Mouse (Mus musculus): ENCODE data around the gene Ccdc78. TPM values are rescaled to one million over a fixed set of nuclear protein-coding genes. Genes with fewer than 3 reads are reported as not detected.
"Not testable (repeated sequence)": the region's sequence is repeated elsewhere in the genome, so short reads cannot be mapped to it uniquely, and the experiment has no call there.

Ccdc78 gene
- total RNA-seq, 4 experiments from 2014 or later, result 0.37 to 0.84 (median 0.37) TPM; not detected in 1

DNA sequence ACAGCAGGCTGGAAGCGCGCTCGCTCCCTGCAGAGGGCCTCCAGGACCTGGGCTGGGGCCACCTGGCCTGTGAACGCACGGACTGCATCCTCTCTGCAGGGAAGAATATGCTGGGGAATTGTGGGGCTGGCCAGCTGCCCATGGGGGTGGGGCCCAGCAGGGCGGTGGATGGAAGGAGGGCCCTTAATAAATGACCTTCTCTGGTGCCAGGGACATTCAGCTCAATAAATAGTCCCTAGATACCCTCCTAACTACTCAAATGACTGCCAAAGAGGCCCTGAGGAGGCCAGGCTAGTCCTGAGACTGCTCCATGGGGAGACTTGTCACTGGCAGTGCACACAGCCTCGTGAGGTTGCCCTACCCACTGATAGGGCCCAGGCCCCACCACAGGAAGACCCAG, 3.3 kb upstream of the Ccdc78 start:
- DNase-seq (ENCODE audit: low spot score in 2 of 2), result no peak

- no peak for DNase-seq (ENCODE audit: low spot score in 2 of 2)
These were observed 2.4 kb upstream of the Ccdc78 start for GRCm38 (mm10) chr17:25783861-25784574.

DNA sequence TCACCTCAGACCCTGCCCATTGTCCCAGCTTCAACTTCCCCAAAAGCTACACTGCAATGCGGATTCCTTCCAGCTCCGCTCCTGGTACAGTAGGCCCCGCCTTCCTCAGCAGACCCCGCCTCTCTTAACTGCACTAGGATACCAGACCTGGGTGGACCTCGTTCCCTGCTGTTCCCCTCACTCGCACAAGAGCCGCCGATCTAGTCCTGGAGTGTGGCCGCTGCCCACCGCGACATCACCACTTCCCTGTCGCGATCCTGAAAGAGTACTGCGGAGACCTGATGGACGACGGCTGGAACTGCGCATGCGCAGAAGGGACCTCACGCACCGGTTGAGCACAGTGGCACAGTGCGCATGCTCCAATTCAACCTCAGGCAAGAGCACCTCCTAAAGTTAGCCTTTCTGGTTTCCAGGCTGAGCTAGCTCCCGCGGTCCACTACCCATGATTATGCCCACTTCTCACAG, 1.1 kb upstream of the Ccdc78 start, which contains the start of gene Haghl:
Gene Haghl (minus strand): TSS at position 393 of the 465 bp plus-strand sequence.
- DNase-seq (ENCODE audit: low spot score in 2 of 2), result peak; percentile 94 to 98

DNA sequence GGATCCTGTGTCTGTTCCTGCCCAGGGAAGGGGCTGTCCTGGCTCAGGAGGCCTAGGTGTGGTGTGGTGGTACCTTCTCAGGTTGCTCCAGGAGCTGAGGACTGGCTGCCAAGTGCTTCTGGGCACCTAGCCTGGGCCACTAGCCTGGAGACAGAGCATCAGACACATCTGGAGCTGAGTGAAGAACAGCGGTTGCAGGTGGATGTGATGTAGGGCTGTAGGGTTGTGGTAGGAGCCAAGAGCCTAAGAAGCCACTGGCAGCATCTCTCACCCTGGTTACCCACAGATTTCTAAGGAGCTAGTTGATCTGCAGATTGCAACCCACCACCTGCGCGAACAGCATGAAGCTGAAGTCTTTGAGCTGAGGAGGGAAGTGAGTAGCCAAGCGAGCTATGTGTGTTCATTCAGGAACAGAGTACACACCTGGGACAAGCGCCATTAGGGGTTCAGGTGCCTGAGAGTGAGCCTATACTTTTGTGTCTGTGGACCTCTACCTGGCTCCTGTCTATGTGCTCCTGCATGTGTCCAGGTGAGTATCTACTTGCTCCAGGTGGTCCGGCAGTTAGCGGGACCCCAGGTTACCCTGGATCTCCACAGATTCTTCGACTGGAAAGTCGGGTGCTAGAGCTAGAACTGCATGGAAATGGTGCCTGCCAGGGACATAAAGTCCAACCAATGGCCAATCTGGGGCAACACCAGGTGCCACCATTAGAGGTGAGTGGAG, 563 bp downstream of the Ccdc78 start:
- no peak for DNase-seq (ENCODE audit: low spot score in 2 of 2)

- no peak for DNase-seq (ENCODE audit: low spot score in 2 of 2)
These were observed 5.0 kb downstream of the Ccdc78 start for GRCm38 (mm10) chr17:25791320-25791842.

DNA sequence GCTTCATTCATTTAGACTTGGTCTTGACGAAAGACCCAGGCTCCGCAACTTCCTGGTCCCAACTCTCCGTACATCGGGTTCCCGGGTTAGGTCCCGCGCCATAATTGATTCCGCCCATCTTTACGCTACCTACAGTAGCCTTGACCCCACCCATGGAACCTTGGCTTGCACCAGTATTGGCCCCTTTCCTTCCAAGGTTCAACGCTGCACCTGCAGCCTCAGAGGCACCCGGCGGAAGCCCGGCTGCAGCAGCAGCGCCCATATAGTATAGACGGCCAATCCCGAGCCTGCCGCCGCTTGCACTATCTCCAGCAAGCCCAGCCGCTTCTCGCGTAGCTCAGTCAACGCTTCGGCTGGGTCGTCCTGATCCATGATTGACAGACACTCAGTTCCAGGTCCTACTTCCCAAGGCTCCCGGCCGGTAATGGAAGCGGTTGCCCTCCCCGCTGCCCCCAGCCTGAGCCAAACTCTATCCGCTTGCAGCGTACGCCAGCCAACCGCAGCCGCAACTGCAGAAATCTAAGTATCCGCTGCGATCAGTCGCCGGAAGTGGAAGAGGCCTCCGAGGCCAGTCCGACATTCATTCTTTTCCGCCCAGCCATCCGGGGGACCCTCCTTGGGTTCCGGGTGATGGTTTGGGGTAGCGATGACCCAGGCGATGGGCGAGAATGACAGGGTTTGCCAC, 5.6 kb downstream of the Ccdc78 start:
- DNase-seq (ENCODE audit: low spot score in 2 of 2), result peak; percentile 70 to 85

DNA sequence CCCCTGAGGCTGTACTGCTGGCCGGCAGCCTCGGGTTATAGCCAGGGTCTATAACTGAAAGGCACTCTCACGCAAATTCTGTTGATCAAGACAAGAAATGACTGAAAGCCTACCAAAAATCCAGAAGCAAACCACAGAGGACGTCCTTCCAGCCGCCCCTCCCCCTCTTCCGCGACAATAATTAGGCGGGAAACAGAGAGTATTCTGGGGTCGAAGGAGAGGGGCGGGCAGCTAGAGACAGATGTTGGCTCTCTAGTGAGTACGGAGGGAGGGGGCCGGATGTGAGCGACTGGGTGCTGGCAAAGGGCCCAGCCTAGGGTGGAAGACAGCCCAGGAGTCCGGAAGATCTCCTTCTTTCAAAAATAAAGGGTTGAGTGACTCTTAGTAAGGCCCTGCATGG, 6.2 kb downstream of the Ccdc78 start, which contains the start of gene Fam173a:
Gene Fam173a (minus strand): TSS at position 287 of the 400 bp plus-strand sequence.
- peak in 1 of 2 experiments; percentile 68 for DNase-seq (ENCODE audit: low spot score in 2 of 2)

DNA sequence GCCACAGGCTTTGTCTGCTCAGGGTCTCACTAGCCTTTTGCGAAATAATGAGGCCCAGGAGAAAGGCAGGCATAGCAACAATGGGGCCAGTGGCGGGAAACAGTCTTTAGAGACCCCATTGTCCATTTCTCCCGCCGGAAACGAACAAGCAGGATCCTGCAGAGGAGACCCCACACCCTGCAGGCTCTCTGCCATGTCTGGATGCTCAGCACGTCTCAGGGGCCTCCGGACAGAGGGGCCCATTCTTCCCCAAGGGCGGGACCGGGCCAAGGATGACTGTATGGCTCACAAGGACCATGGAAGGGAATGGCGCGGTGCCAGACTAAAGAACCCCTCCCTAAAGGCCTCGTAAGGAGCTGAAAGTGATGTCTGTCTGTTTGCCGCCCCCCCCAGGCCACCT, 7.8 kb downstream of the Ccdc78 start:
- no peak for DNase-seq (ENCODE audit: low spot score in 2 of 2)

DNA sequence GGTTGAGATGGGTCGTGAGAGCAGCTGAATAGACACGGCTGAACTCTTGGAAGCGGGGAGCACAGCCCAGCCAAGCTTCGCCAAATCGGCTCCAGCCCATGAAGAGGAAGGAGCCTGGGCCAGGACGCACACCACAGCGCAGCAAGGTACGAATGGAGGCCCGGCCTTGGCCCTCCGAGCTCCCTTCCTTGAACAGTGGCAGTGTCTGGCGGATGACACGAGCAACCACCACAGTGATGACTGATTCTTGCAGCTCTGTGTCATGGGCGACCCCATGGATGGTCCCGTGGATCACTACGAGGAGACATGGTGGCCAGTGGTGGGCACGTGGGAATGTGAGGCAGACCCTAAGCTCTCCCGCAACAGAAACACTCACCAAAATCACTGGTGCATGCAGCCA, 8.6 kb downstream of the Ccdc78 start:
- DNase-seq (ENCODE audit: low spot score in 2 of 2), result no peak

DNA sequence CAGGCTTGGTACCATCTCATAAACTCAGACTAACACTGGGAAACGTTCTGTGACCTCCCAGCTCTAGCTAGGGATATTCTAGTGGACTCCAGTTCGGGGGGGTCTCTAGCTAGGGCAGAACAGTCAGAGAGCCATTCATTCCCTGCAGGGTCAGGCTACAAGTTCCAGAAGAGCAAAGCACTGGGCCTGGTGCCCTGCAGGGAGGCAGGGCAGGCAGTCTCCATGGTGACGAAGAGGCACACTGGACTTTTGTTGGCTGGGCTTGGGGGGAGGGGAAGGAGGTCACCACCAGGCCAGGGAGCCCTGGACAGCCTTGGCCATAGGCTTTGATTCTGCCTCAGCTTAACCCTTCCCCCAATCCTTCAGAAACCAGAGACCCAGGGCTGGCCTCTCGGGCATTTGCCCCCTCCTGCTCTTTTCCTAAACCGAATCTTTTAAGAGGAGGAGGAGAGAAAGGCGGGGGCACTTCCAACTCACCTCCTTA, 9.3 kb downstream of the Ccdc78 start, which contains the start of gene AC134908.4:
Gene AC134908.4 (minus strand): TSS at position 51 of the 484 bp plus-strand sequence.
- peak in 1 of 2 experiments; percentile 87 for DNase-seq (ENCODE audit: low spot score in 2 of 2)

DNA sequence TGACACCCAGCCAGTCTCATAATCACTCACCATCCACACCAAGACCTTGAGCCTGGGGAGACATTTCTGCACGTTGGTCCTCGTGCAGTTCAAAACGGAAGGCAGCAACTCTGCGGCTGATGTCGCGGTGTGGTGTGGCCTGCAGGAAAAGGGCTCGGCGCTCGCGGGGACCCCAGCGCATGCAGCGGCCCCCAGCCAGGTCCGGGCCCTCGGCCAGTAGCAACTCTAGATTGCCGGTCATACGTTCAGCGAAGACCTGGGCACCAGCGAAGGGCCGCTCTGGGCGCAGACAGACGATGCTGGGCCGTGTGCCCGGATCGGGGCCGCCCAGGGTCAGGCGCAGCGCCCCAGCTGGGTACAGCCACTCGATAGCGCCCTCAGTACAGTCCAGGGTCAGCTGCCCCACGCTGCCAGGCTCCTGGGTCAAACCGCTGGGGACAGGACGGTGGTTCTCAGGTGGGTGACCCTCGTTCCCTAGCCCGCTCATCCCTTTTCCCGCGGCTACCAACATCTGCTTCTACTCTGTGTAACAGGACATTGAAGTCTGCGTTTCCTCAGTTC, 9.9 kb downstream of the Ccdc78 start:
- no peak for DNase-seq (ENCODE audit: low spot score in 2 of 2)

- peak in 1 of 2 experiments; percentile 68 for DNase-seq (ENCODE audit: low spot score in 2 of 2)
These were observed 10.6 kb downstream of the Ccdc78 start, which contains the start of gene Metrn for GRCm38 (mm10) chr17:25796951-25797369. Gene Metrn, minus strand, starts transcription at chr17:25797136.

GRCm38 (mm10) chr17:25801029-25801428, 14.6 kb downstream of the Ccdc78 start:
- DNase-seq (ENCODE audit: low spot score in 2 of 2), result no peak

DNA sequence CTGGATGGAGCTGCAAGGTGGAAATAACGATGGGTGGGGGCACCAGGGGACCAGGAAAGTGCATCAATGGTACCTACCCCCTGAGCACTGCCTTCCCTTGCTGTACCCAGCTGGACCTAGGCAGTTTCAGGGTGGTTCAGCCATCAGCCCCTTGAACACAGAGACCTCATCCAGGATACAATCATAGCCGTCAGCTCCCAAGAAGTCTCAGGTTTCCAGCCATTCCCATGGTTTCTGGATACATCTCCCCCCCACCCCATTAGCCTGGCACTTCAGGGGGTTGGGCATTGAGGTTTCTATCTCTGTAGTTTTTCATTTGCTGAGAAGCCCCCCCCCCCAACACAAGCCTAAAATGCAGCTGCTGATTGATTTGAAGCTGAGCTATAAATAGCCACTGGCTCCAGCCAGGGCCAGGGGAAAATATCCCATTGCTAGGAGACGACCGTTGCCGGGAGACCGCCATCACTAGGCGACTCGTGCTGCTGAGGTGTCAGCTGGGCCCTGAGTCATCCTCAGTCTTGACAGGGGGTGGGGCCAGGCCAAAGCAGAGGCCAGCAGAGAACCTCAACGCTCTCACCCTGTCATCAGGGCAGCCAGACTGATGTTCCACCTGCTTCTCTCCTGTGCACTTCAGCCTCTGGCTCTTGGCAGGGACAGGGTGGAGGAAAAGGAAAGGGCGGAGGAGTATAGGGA, 16.6 kb downstream of the Ccdc78 start:
- peak in 1 of 2 experiments; percentile 91 for DNase-seq (ENCODE audit: low spot score in 2 of 2)

DNA sequence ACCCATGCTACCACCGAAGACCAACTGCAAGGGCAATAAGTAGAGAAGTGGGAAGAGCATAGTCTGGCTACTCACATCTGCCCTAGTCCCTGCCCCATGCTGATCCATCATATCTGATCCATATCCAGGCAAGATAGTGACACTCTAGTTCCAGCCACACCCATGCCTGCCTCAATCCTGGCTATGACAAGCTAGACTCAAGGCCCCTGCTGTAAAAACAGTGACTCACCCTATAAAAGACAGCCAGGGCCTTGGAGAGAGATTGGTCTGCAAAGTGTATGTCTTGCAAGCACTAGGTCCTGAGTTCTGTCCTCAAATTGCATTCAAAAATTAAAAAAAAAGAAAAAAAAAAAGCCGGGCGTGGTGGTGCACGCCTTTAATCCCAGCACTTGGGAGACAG, 20.1 kb downstream of the Ccdc78 start:
- DNase-seq (ENCODE audit: low spot score in 2 of 2), result no peak

DNA sequence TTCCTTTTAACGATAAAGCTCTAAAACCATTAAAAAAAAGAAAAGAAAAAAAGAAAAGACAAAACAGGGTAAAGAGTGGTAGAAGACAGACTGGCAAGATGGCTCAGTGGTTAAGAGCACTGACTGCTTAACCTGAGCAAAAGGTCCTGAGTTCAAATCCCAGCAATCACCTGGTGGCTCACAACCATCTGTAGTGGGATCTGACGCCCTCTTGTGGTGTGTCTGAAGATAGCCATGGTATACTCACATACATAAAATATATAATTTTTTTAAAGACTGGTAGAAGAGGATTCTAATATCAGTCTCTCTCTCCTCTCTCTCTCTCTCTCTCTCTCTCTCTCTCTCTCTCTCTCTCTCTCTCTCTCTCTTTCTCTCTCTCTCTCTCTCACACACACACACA, 21.1 kb downstream of the Ccdc78 start:
- not testable (repeated sequence) for DNase-seq (ENCODE audit: low spot score in 2 of 2)

DNA sequence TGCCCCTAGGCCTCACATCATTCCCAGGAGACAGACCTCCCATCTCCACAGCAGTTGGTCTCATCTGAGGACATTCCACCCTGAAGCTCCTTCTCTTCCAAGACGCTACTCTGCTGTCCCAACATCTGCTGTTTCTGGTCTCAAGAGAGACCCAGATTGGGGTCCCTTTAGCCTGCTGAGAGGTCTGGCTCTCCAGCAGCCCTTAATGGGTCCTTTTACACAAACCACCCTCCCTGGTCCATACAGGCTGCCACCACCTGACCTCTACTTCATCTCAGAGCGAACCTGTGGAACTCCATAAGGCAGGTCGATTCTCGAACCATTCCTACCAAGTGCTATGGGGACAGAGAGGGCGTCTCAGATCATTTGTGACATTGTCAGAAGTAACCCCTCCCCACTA, 21.6 kb downstream of the Ccdc78 start:
- no peak for DNase-seq (ENCODE audit: low spot score in 2 of 2)

DNA sequence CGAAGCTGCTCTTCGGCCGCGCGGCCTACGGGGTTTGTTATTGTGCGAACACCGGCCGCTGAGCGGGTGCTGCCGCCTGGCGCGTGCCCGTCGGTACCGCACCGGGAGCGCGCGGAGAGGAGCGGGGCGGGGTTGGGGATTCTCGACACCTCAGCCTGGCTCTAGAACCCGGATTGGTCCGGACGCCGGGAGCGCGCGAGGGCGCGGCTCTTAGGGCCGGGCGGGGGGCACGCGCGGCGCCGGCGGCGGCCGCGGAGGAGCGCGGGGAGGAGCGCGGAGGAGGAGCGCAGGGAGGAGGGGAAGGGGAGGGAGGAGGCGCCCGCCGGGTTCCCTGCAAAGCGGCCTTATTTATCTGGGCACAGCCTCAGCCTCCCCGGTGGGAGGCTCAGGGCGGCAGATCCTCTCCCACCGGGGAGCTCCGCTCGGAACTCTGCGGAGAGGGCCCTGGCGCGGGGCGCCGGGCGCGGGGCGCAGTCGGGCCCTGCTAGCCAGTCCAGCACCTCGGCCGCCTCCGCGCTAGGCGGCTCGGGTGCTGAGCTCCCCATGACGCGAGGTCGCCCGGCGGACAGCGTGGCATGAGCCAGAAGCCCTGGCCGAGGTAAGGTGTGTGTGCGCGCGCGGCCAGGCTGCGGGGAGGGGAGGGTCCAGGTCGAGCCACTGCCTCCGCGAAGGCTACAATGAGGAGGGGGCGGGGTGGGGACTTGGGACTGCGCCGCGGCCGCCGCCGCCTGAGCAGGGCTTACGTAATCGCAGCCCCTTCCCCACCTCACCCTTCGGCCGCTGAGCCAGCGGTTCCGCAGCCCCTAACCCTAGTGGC, 22.6 kb downstream of the Ccdc78 start, which contains the start of gene Fbxl16:
Gene Fbxl16 (plus strand): TSS at position 297 of the 817 bp plus-strand sequence.
- DNase-seq (ENCODE audit: low spot score in 2 of 2), result peak in 1 of 2 experiments; percentile 92

DNA sequence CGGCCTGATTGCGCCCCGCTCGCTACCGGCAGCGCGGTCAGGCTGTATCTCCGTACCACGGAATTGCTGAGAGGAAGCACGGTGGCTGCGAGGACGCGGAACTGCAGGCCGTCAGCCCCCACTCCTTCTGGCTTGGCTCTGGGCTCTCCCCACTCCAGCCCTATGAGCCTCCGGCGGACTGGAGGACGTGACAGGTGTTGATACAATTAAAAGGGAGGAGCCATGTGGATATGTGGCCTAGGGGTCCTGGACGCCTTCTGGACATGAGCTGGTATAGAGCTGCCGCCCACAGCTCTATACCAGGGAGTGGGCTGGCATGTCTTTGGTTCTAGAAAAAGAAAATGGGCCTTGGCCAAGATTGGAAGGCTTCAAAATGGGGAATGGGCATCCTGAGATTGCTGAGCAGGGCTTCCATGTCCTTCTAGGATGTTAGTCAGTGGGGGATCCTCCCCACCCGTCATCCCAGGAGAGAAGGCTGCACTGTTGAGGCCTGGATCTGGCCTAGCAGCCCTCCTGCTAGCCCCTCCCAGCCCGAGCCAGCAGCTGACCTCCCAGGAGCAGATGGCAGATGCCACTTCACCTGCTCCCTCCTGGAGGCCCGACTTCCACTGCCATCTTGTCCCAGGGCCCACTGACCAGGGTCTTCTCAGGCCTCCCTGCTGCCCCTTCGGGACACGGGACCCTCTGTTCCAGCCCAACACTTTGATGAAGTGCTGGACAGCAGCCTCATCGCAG, 23.4 kb downstream of the Ccdc78 start:
- DNase-seq (ENCODE audit: low spot score in 2 of 2), result no peak

All from left cerebral cortex, adult 8-10 months (tissue).